Mouse (Mus musculus): Measurements from ENCODE around the gene Cyp2r1.

GRCm38 (mm10) chr7:114520122-114520521 is 42.6 kb downstream of the Cyp2r1 start:
- TF ChIP-seq EP300 (IDR thresholded peaks at IDR 0.05) (no peak), CTCF (IDR thresholded peaks at IDR 0.05) (no peak)

All from lung, postnatal 0 days (tissue).